ENCODE assay signal across 8 mouse cellular contexts in the genomic region with DNA sequence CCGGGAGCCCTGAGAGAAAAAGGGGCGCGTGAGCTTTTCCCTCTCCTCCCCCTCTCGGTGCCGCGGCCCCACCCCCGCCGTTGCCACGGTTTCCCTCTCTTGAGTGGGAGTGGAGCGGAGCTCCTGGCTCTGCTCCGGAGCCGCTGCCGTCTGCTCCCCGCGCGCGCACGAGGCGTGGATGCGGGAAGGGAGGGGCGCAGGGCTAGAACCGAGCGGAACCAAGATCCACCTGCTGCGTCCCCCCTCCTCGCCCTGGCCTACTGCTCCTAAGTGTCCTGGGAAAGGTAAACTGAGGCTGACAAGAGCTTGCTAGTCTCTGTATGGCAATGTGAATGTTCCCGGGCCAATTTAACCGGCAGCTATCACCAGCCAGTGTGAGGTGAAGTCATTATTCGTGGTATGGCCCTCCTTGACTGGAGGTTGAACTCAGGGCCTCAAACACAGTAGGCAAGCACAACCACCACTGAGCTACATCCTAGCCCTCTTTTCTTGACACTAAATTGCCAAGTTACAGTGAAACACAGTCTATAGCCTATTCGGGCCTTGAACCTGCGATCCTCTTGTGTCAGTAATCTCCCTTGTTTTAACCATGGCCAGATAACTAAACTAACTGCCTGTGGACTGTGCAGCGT. TPM values are rescaled to one million over a fixed set of nuclear protein-coding genes. Genes with fewer than 3 reads are reported as not detected.
DNase-seq lines count a peak whose midpoint lies in the region; ATAC-seq and TF ChIP-seq lines count a peak whose summit lies in the region.

No protein-coding gene starts in this region.

- 9% methylated on average over 29 of the region's 31 CpGs for WGBS in kidney, embryonic 16.5 days
- 11% methylated on average over 31 of the region's 31 CpGs for WGBS in embryonic facial prominence, embryonic 12.5 days
- 7% methylated on average over 30 of the region's 31 CpGs for WGBS in hindbrain, postnatal 0 days
- 11% methylated on average over 26 of the region's 31 CpGs for WGBS in liver, embryonic 16.5 days (ENCODE audit: insufficient replicate concordance)

- ATAC-seq in kidney, embryonic 16.5 days (ENCODE audit: low FRiP score, low TSS enrichment): no peak
- no peak for ATAC-seq in embryonic facial prominence, embryonic 12.5 days (ENCODE audit: insufficient number of reproducible peaks, insufficient read depth, low FRiP score, low TSS enrichment)
- ATAC-seq in hindbrain, postnatal 0 days: no peak
- no peak for ATAC-seq in liver, embryonic 16.5 days (ENCODE audit: low read depth)
- no peak for ATAC-seq in granulocyte monocyte progenitor cell, adult 5-6 weeks (replicated peaks; ENCODE audit: poor library complexity, severe bottlenecking)

- H3K4me1 ChIP-seq in kidney, embryonic 16.5 days (ENCODE audit: insufficient read depth, low read length): peaks cover 26% of the 10 kb centered on the region
- H3K4me1 ChIP-seq in embryonic facial prominence, embryonic 12.5 days: peaks cover 37% of the 10 kb centered on the region
- no peaks in the 10 kb centered on the region; the same call in 1 of the 2 replicates for H3K4me1 ChIP-seq in hindbrain, postnatal 0 days (ENCODE audit: insufficient read depth, low read length)
- peaks cover 43% of the 10 kb centered on the region for H3K4me1 ChIP-seq in liver, embryonic 16.5 days (ENCODE audit: control insufficient read depth, low read depth, low read length)

- H3K4me3 ChIP-seq in kidney, embryonic 16.5 days (ENCODE audit: low read length): peak overlapping the region; percentile 67
- peak overlapping the region; percentile 66 for H3K4me3 ChIP-seq in embryonic facial prominence, embryonic 12.5 days
- peak overlapping the region; percentile 50 for H3K4me3 ChIP-seq in hindbrain, postnatal 0 days (ENCODE audit: low read length)
- peak overlapping the region; percentile 72 for H3K4me3 ChIP-seq in liver, embryonic 16.5 days (ENCODE audit: low read depth, low read length)

- no peak for TF ChIP-seq CTCF in hindbrain, postnatal 0 days (IDR thresholded peaks at IDR 0.05; ENCODE audit: low read depth)

- no peaks in the 10 kb centered on the region for H3K9me3 ChIP-seq in kidney, embryonic 16.5 days (ENCODE audit: low read length)
- H3K9me3 ChIP-seq in embryonic facial prominence, embryonic 12.5 days: no peaks in the 10 kb centered on the region
- no peaks in the 10 kb centered on the region for H3K9me3 ChIP-seq in hindbrain, postnatal 0 days (ENCODE audit: low read length)
- no peaks in the 10 kb centered on the region for H3K9me3 ChIP-seq in liver, embryonic 16.5 days (replicated peaks; ENCODE audit: control insufficient read depth, low read length)

- no peak overlapping the region for H3K27ac ChIP-seq in kidney, embryonic 16.5 days (ENCODE audit: low read length)
- no peak overlapping the region for H3K27ac ChIP-seq in embryonic facial prominence, embryonic 12.5 days
- no peak overlapping the region for H3K27ac ChIP-seq in hindbrain, postnatal 0 days
- no peak overlapping the region for H3K27ac ChIP-seq in liver, embryonic 16.5 days (ENCODE audit: low read length)

- H3K36me3 ChIP-seq in kidney, embryonic 16.5 days (ENCODE audit: insufficient read depth, low read length): no peaks in the 10 kb centered on the region
- no peaks in the 10 kb centered on the region for H3K36me3 ChIP-seq in embryonic facial prominence, embryonic 12.5 days
- no peaks in the 10 kb centered on the region for H3K36me3 ChIP-seq in hindbrain, postnatal 0 days (ENCODE audit: insufficient read depth, low read length)
- H3K36me3 ChIP-seq in liver, embryonic 16.5 days (ENCODE audit: control insufficient read depth, insufficient read depth): no peaks in the 10 kb centered on the region

- H3K4me2 ChIP-seq in kidney, embryonic 16.5 days (replicated peaks; ENCODE audit: low read depth, low read length): peak overlapping the region; percentile 99
- H3K4me2 ChIP-seq in embryonic facial prominence, embryonic 12.5 days (replicated peaks): peak overlapping the region; percentile 98
- peak overlapping the region; percentile 91 for H3K4me2 ChIP-seq in hindbrain, postnatal 0 days (ENCODE audit: low read depth, low read length)
- H3K4me2 ChIP-seq in liver, embryonic 16.5 days (ENCODE audit: low read depth, low read length): peak overlapping the region; percentile 99

- peak overlapping the region; percentile 78; the same call in 1 of the 2 replicates for H3K9ac ChIP-seq in kidney, embryonic 16.5 days (replicated peaks; ENCODE audit: low read length)
- 0 out of 2 replicates have a peak overlapping the region, but pooled peaks have one; percentile 57 for H3K9ac ChIP-seq in embryonic facial prominence, embryonic 12.5 days
- H3K9ac ChIP-seq in hindbrain, postnatal 0 days (replicated peaks; ENCODE audit: low read length): peak overlapping the region; percentile 48; the same call in 1 of the 2 replicates
- H3K9ac ChIP-seq in liver, embryonic 16.5 days (ENCODE audit: low read depth, low read length): peak overlapping the region; percentile 61

- peaks cover 27% of the 10 kb centered on the region for H3K27me3 ChIP-seq in kidney, embryonic 16.5 days (ENCODE audit: insufficient read depth, low read length)
- H3K27me3 ChIP-seq in embryonic facial prominence, embryonic 12.5 days: peaks cover 49% of the 10 kb centered on the region
- H3K27me3 ChIP-seq in hindbrain, postnatal 0 days (ENCODE audit: insufficient read depth, low read length): peaks cover 14% of the 10 kb centered on the region
- H3K27me3 ChIP-seq in liver, embryonic 16.5 days (ENCODE audit: control insufficient read depth, insufficient read depth, low read depth, low read length): peaks cover 45% of the 10 kb centered on the region

- no peak for DNase-seq in kidney, postnatal 25 days
- no peak for DNase-seq in hindbrain, postnatal 0 days (ENCODE audit: low spot score)
- peak; percentile 81 for DNase-seq in right cerebral cortex, postnatal 14 days
- DNase-seq in urinary bladder, postnatal 4 days (ENCODE audit: low spot score in 2 of 2): no peak

RNA-seq across cellular contexts. Expression of a gene that starts 1.2 kb away (rescaled TPM):
- 0.81 and 1.2 TPM in 2 replicates for polyA plus RNA-seq in kidney, embryonic 16.5 days (2015; fragmentation: Nextera tagmentation; extraction: Ambion mirVana)
- 1.1 and 1.2 TPM in 2 replicates for polyA plus RNA-seq in embryonic facial prominence, embryonic 12.5 days (2016; fragmentation: Nextera tagmentation; extraction: Ambion mirVana)
- total RNA-seq in hindbrain, postnatal 0 days (2014; rRNA removed): 5.8 and 8.5 TPM in 2 replicates
- polyA plus RNA-seq in hindbrain, postnatal 0 days (2015; fragmentation: Nextera tagmentation; extraction: Ambion mirVana): 3.3 and 3.5 TPM in 2 replicates
- 2.8 and 3.4 TPM in 2 replicates for polyA plus RNA-seq in liver, embryonic 16.5 days (2015; fragmentation: Nextera tagmentation; extraction: Ambion mirVana)
- 0.47 TPM in 1 of 2 replicates, not detected in the other for total RNA-seq in granulocyte monocyte progenitor cell, adult 5-6 weeks (2014; fragmentation: Nextera tagmentation)
- total RNA-seq in granulocyte monocyte progenitor cell, adult 5-6 weeks (2017): 0.57 TPM in 1 of 2 replicates, not detected in the other

RNA-seq across cellular contexts. Expression of a gene that starts 16.9 kb away (rescaled TPM):
- polyA plus RNA-seq in kidney, embryonic 16.5 days (2015; fragmentation: Nextera tagmentation; extraction: Ambion mirVana): 0.46 and 0.96 TPM in 2 replicates
- not detected in 2 replicates for polyA plus RNA-seq in embryonic facial prominence, embryonic 12.5 days (2016; fragmentation: Nextera tagmentation; extraction: Ambion mirVana)
- total RNA-seq in hindbrain, postnatal 0 days (2014; rRNA removed): 5.8 and 8.5 TPM in 2 replicates
- polyA plus RNA-seq in hindbrain, postnatal 0 days (2015; fragmentation: Nextera tagmentation; extraction: Ambion mirVana): 2.0 TPM in 2 replicates
- 0.05 and 0.06 TPM in 2 replicates for polyA plus RNA-seq in liver, embryonic 16.5 days (2015; fragmentation: Nextera tagmentation; extraction: Ambion mirVana)
- total RNA-seq in granulocyte monocyte progenitor cell, adult 5-6 weeks (2014; fragmentation: Nextera tagmentation): not detected in 2 replicates
- total RNA-seq in granulocyte monocyte progenitor cell, adult 5-6 weeks (2017): not detected in 2 replicates

RNA-seq across cellular contexts. Expression of a gene that starts 44.0 kb away (rescaled TPM):
- 32.1 and 35.9 TPM in 2 replicates for polyA plus RNA-seq in kidney, embryonic 16.5 days (2015; fragmentation: Nextera tagmentation; extraction: Ambion mirVana)
- polyA plus RNA-seq in embryonic facial prominence, embryonic 12.5 days (2016; fragmentation: Nextera tagmentation; extraction: Ambion mirVana): 34.7 and 35.6 TPM in 2 replicates
- total RNA-seq in hindbrain, postnatal 0 days (2014; rRNA removed): 19.6 and 22.5 TPM in 2 replicates
- 11.2 and 11.9 TPM in 2 replicates for polyA plus RNA-seq in hindbrain, postnatal 0 days (2015; fragmentation: Nextera tagmentation; extraction: Ambion mirVana)
- 7.4 and 9.1 TPM in 2 replicates for polyA plus RNA-seq in liver, embryonic 16.5 days (2015; fragmentation: Nextera tagmentation; extraction: Ambion mirVana)
- total RNA-seq in granulocyte monocyte progenitor cell, adult 5-6 weeks (2014; fragmentation: Nextera tagmentation): 15.8 and 16.1 TPM in 2 replicates
- total RNA-seq in granulocyte monocyte progenitor cell, adult 5-6 weeks (2017): 10.7 and 11.7 TPM in 2 replicates

RNA-seq across cellular contexts. Expression of a gene that starts 54.2 kb away (rescaled TPM):
- polyA plus RNA-seq in kidney, embryonic 16.5 days (2015; fragmentation: Nextera tagmentation; extraction: Ambion mirVana): 15.2 TPM in 2 replicates
- 29.9 and 30.9 TPM in 2 replicates for polyA plus RNA-seq in embryonic facial prominence, embryonic 12.5 days (2016; fragmentation: Nextera tagmentation; extraction: Ambion mirVana)
- total RNA-seq in hindbrain, postnatal 0 days (2014; rRNA removed): 85.8 and 98.9 TPM in 2 replicates
- polyA plus RNA-seq in hindbrain, postnatal 0 days (2015; fragmentation: Nextera tagmentation; extraction: Ambion mirVana): 26.5 and 26.6 TPM in 2 replicates
- 0.75 and 1.1 TPM in 2 replicates for polyA plus RNA-seq in liver, embryonic 16.5 days (2015; fragmentation: Nextera tagmentation; extraction: Ambion mirVana)
- 0.15 TPM in 1 of 2 replicates, not detected in the other for total RNA-seq in granulocyte monocyte progenitor cell, adult 5-6 weeks (2014; fragmentation: Nextera tagmentation)
- total RNA-seq in granulocyte monocyte progenitor cell, adult 5-6 weeks (2017): not detected in 2 replicates
